Mouse (Mus musculus) erythroid progenitor cell, adult 5-6 weeks (primary cell): ENCODE measurements around the gene Rc3h1. TPM values are rescaled to one million over a fixed set of nuclear protein-coding genes. Genes with fewer than 3 reads are reported as not detected.
"Not testable (repeated sequence)": the region's sequence is repeated elsewhere in the genome, so short reads cannot be mapped to it uniquely, and the experiment has no call there.

Source experiments
- ATAC-seq: replicated peaks from 2 replicates; pipeline ENCODE4 v1.8.0; 2016; ENCODE audit warnings: moderate number of reproducible peaks, mild to moderate bottlenecking, moderate TSS enrichment, inconsistent platforms; ENCODE audit not compliant: poor library complexity, low FRiP score, severe bottlenecking
- total RNA-seq, 2 experiments: library from RNA; stranded (forward) in 1 of 2; stranded (reverse) in 1 of 2; fragments of 150-400 nt in 1 of 2; fragments of 186-747, 209-891 nt in 1 of 2; gene quantifications; 2 replicates each; pipeline versions ENCODE4 v1.2.3 to v1.2.4; 2015 to 2017; ENCODE audit warnings: low replicate concordance in 2 of 2

Rc3h1 gene
- total RNA-seq, 2 experiments from 2014 or later = 30.3 to 38.6 TPM

DNA sequence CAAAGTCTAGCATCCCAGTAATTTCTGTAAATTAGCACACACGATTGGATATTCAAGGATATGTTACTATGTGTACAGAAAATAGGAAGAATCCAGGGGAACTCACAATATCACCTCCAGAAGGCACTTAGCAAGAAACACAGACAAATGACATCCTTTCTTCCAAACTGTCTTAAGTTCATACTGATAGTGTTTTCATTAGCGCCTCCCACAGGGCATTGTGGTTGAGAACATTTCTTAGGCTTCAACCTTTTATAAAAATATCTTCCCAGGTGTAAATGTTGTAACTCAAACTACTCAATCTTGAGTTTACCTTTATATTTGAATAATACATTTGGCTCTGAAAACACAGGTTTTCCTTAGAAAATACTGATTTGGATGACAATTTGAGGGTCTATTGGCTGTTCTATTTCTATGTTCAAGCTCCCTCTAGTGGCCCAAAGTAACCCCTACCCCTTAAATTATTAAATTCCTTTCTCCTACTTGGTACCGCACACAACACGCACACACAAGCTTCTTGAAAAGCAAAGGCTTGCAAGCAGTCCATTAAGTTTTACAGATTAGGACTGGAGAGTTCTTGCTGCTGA is 27.8 kb downstream of the Rc3h1 start:
- no peak for ATAC-seq

DNA sequence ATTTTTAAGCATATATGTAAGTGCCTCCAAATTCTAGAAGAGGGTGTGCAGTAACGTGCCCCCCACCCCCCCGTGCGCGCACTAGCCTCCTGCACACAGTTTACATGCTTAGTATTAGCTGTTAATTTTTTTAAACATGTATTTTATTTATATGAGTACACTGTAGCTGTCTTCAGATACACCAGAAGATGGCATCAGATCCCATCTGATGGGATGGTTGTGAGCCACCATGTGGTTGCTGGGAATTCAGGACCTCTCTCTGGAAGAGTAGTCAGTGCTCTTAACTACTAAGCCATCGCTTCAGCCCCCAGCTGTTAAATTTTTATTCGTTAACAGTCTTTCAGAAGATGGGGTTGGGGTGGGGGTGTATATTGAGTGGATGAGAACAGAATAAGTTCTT is 29.3 kb downstream of the Rc3h1 start:
- ATAC-seq = no peak

DNA sequence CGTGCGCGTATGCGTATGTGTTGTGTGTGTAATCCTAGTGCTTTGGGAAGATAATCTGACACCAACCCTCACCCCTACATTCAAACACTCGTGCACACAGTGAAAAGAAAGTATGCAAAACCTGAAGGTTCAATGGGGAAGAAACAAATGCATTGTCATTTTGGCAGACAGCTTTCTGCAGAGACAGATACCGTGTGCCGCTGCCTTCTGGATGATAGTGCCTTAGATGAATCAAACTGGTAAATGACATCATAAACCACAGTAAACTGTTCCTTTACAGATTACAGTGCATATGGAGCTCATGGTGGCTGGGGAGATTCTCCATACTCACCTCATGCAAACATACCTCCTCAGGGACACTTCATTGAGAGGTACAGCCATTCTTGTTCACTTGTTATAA is 57.0 kb downstream of the Rc3h1 start:
- ATAC-seq = no peak

DNA sequence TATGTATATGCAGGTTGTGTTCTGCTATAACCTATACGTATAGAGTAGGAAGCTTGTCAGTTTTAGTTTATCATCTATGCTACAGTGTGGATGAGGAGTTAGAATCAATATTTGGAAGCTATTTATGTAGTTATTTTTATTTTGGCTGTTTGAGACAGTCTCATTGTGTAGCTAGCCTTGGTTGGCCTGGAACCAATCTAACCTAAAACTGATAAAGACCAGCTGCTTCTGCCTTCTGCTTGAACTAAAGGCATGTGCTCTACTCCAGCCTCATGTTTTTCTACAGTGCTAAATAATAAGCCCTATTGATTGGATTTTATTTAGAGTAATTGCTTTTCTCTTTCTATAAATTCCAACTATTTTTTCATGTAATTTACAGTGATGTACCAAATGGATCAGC is 61.0 kb downstream of the Rc3h1 start:
- no peak for ATAC-seq

DNA sequence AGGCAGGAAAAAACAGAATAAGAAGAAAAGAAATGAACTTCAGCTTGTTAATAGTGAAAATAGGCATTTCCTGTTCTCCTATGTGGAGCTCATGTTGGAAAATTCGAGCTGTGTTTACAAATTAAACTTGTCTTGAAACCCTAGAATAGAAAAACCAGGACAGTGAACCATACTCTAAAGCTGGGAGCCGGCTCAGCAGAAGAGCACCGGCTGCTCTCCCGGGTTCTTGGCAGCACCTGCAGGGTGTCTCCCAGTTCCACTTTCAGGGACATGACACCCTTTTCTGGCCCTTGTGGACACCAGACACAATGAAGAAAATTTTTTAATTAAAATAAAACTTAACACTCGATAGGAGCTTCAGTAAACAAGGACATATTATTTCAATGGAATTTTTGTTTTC is 62.4 kb downstream of the Rc3h1 start:
- ATAC-seq = no peak

DNA sequence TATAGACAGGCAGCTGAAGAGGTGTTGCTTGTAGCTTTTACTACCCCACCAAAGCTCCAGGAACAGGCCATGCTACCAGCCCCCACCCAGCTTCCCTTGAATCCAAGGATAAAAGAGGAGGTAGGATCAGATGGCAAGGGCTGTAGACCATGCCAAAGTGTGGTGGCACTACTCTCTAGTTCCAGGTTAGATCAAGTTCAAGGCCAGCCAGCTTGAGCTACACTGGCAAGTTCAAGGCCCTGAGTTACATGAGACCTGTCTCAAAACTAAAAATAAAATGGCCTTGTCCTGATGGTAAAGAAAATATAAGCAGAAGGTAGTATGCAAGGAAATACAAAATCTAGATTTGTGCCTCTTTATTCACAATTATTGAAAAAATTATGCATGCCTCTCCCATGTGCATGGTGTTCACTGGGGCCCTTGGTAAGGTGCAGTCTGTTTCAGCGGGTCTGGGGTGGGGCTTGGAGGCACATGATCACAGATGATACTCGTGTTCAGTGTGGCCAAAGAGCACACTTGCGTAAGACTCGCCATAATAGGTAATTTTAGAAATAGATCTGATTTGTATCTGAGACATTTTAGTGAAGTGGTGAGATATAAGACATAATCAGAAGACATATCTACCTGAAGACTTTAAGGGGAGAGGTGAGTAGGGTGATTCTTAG is 72.0 kb downstream of the Rc3h1 start, which contains the start of gene Serpinc1:
Gene Serpinc1 (plus strand): TSS at position 515 of the 665 bp plus-strand sequence.
- ATAC-seq = no peak

DNA sequence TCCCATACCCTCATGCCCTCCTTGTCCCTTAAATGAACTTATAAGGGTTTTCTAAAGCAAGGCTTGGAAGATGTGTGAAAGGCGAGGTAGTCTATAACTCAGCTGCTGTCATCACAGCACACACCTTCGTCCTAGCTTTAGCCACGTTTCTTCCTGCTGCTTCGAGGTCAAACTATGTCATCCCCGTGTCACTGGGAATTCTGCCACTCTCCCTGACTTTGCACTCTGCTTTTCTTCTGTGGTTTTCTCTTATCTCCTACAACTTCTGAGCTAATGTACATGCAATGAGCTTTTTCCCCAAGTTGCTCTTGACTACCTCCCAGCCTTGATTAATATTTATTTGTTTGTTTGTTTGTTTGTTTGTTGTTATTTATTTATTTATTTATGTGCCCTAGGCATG is 73.8 kb downstream of the Rc3h1 start:
- no peak for ATAC-seq

DNA sequence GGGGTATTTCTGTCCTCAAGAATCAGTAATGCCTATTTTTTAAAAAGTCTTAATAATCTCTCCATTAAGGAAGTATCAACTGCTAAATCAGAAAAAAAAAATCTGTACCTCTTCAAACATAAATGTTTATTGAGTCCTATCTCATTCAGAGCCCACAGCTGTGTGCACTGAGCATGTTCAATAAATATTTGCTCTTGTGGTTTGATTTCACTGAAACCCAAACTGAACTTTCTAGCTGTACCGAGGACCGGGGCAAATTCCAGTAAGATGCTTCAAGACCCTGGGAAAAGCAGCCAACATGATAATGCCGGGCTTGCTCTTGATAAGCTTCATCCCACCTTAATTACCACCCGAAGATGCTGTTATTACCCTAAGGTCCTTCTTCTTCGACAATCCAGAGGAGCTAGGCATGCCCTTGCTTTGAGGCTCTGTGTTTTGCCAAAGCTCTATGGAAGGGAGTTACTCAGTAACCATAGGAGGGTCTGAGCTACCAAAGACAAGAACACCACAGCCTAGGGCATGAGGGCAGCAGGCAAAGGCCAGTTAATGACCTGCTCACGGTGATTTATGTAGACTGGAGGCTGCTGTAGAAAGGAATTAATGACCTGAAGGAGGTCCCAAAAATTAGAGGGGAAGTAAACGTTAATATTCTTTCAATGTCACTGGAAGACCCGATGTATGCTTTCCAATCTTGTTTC is 74.5 kb downstream of the Rc3h1 start:
- no peak for ATAC-seq

DNA sequence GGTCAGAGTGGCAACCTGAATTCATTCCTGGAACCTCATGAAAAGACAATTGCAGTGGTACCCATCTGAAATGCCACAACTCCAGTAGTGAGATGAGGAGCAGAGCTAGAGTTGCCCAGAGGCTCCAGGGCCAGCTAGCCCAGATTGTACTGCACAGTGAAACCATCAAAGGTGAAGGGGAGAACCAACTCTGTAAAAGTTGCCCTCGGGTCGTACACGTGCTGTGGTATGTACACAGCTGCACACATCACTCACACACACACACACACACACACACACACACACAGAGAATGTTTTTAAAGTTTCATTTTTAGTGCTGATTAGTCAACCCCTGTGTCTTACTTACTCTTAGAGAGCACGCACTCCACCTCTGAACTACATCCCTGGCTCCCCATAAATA is 75.1 kb downstream of the Rc3h1 start:
- ATAC-seq = no peak

DNA sequence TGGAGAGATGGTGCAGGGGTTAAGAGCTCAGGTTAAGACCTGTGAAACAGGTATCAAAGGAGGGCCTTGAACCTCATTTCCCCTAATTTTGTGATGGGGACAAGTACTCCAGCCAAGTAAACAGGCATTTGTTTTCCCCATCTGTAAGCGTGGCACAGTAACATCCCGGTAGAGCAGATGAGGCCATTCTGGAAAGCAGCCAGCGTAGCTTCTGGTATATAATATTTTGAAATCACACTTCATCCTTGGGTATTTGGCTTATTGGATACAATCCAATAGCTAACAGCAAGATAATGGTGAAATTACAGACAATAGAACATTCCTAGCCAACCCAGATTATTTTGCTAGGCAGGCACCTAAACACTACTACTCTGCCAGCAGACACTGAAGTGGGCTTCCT is 76.7 kb downstream of the Rc3h1 start:
- ATAC-seq = no peak

DNA sequence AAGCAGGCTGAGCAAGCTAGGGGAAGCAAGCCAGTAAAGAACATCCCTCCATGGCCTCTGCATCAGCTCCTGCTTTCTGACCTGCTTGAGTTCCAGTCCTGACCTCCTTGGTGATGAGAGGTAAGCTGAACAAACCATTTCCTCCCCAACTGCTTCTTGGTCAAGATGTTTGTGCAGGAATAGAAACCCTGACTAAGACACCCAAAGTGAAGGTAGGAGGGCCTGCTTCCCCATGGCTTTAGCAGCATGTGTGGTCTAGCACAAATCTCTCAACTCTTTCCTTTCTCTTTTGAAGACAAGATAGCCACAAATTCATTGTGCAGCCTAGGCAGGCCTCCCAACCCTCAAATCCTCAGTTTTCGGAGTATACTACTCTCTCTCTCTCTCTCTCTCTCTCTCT is 78.5 kb downstream of the Rc3h1 start:
- ATAC-seq = not testable (repeated sequence)

DNA sequence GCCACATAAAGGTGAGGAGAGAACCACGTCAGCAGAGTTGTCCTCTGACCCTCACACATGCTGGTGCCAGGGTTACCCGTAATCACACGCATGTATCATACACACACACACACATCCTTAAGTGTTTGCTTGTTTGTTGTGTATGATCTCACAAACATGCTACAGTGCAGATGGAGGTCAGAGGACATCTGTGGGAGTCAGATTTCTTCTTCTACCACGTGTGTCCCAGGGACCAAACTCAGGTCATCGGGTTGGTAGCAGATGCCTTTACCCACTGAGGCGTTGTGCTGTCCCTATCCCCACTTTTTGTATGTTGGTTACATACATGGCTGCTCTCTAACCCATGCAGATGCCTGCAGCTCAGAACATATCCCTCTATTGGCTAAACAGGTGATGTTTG is 79.3 kb downstream of the Rc3h1 start:
- no peak for ATAC-seq

DNA sequence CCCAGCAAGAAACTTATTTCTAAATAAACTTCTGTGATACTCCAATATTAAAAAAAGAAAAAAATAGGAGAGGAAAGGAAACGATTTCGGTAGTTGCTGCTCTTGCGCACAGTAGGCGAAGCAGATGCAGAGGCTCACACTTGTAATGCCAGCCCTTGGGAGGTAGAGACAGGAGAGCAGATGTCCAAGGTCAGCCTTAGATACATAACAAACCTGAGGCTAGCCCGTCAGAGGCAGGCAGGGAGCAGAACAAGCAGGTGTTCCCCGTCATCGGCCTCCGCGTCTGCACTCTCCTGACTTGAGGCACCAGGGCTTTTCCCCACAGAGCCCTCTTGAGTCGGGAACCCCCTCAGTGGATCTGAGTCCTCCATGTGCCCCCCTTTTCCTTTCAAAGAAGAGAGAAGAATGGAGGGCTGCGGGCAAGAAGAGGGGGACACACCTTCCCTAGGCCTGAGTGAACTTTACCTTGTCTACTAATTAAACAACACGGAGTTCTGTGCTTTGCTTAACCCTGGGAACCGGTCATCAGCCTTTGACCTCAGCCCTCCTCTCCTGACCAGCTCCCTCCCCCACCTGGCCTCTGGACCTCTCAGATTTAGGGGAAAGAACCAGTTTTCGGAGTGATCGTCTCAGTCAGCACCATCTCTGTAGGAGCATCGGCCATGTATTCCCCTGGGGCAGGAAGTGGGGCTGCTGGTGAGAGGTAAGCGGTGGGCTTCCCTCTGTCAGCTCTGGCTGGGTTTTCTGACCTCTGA is 80.8 kb downstream of the Rc3h1 start:
- no peak for ATAC-seq

DNA sequence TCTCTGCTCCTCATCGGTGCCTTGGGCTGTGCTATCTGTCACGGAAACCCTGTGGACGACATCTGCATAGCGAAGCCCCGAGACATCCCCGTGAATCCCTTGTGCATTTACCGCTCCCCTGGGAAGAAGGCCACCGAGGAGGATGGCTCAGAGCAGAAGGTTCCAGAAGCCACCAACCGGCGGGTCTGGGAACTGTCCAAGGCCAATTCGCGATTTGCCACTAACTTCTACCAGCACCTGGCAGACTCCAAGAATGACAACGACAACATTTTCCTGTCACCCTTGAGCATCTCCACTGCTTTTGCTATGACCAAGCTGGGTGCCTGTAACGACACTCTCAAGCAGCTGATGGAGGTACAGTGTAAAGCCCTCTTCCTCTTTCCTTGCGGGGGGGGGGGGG is 83.2 kb downstream of the Rc3h1 start:
- no peak for ATAC-seq

DNA sequence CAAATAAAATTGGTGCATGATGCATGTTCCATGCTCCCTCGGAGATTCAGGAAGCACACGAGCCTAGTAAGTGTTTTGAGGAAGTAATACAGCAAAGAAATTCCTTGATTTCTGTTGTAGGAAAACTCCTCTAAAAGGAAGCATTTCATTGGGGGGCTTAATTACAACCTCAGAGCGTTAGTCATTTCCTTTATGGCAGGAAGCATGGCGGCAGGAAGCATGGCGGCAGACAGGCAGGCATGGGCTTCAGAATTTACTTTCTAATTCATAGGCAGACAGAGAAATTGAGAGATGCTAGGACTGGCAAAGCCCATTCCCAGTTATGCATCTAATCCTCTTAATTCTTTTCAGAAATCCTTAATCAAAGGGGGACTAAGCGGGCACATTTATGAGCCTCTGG is 87.6 kb downstream of the Rc3h1 start:
- no peak for ATAC-seq

DNA sequence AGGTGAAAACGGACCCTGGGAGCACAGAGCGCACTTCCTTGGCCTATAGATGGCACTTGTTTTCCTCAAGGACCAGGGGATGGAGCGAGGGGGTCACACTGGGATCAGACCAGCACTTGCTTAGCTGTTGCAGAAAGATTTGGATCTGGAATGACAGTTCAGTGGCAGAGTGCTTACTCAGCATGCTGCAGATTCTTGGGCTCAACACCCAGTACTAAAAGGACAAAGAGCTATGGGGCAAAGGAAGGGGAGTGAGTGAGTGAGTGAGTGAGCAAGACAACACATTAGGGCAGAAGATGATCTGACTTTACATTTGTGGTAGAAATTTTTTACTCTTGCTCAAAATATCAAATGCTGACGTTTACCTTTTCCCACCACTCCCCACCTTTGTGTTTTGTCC is 98.7 kb downstream of the Rc3h1 start:
- no peak for ATAC-seq

DNA sequence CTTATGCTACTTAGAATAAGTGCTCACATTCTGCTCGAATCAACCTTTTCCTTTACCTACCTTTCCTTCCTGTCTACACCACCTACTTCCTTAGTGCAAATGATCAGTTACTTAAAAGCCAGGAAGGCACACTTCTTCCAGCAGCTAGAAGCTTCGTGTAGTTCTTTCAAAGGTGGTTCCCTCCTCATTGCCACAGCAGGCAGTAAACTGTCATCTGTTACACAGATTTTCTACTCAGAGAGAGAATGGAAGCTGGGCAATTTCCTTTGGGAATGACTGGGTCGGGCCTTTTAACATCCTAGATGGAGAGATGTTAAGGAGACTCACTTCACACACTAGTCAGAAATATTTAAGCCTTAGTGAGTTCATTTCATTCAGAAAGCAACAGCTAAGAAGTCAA is 99.3 kb downstream of the Rc3h1 start:
- ATAC-seq = no peak

DNA sequence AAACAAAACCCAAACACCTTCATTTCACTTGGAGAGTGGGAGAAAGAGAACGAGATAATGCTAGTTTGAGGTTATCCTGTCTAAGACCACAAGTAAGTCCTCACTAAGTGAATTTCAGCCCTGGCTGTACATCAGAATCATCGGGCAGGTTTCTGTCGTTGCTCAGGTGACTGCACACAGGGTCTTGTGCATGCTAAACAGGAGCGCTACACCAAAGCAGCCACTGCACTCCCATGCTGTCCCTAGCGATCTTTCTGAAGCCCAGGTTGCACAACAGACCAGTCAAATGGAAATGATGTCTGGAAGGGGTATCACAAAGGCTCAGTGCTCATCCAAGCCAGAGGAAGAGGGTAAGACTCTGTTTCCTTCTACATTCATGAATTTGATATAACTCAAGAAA is 100.3 kb downstream of the Rc3h1 start:
- no peak for ATAC-seq

DNA sequence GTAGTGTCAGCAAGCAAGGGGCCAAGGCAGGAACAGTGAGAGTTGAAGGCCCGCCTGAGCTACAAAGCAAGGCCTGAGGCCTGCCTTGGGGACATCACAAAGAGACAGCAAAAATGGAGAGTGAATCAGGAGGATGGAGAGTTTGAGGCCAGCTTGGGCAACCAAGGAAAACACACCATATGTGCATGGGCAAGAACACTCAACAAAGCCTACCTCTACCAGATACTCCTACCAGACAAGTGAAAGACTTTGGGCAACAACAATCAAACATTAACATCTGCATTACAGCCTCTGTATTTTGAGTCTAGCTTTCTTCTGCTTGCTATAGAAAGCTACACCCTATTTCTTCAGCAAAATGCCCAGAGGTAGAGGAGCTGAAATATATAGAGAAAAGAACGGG is 101.8 kb downstream of the Rc3h1 start:
- ATAC-seq = no peak

DNA sequence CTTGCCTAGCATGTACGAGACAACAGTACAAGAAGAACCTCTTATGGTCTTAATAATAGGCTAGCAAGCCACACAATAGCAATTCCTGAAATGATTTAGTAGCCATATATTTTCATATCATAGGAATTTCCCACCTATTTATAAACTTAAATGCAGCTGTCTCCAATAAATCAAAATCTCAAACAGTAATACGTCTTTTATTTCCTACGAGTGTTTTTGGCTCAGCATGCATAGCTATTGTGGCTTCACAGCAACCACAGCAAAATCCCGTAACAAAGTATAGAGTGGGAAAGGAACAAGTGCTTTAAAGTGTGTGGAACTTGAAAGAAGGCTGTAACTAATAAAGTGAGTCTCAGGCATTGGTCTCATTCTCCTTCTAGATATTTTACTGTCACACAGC is 104.2 kb downstream of the Rc3h1 start:
- no peak for ATAC-seq

DNA sequence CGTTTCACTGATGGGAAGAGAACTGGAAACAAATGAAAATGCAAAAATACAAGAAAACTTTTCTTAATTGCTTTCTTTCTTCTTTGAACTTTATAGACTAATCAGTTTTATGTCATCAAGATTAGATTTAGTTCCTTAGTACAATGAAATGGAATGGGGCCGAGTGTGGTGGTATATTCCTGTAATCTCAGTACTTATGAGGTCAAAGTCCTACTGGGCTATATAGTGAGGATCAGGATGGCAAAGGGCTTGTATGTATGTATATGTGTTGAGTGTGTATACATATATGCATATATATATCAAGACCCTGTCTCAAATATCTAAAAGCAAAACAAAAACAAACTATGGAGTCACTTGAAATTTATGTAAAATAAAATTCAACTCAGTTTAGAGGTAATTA is 110.2 kb downstream of the Rc3h1 start:
- ATAC-seq = no peak
